Mouse (Mus musculus): ENCODE measurements around the gene Ankrd33b. TPM values are rescaled to one million over a fixed set of nuclear protein-coding genes. Genes with fewer than 3 reads are reported as not detected.

The Ankrd33b gene
- polyA plus RNA-seq, 1 experiment, result 0.52 TPM

- 92% methylated on average over 16 of the region's 16 CpGs for WGBS
- TF ChIP-seq CTCF (IDR thresholded peaks at IDR 0.05; ENCODE audit: extremely low read depth, insufficient read length, insufficient replicate concordance, low read depth, low read length) (no peak), POLR2A (IDR thresholded peaks at IDR 0.05; ENCODE audit: low read depth, low read length) (no peak)
- no peaks in the 10 kb centered on the region for H3K36me3 ChIP-seq (ENCODE audit: control insufficient read depth, insufficient read depth, low read length)
- no peak overlapping the region for H3K27ac ChIP-seq (ENCODE audit: insufficient read depth, low read depth, low read length)
- H3K4me3 ChIP-seq (ENCODE audit: low read depth, low read length), result no peak overlapping the region
- H3K4me1 ChIP-seq (ENCODE audit: control insufficient read depth, insufficient read depth, insufficient read length, low read length), result 0 out of 2 replicates have a peak, but pooled peaks cover 2% of the 10 kb centered on the region
- no peaks in the 10 kb centered on the region for H3K27me3 ChIP-seq (ENCODE audit: control insufficient read depth, insufficient read depth, low read length)
Observed at GRCm38 (mm10) chr15:31252590-31253311, 114.8 kb downstream of the Ankrd33b start.

GRCm38 (mm10) chr15:31251189-31251588, 116.3 kb downstream of the Ankrd33b start:
- TF ChIP-seq CTCF (IDR thresholded peaks at IDR 0.05; ENCODE audit: extremely low read depth, insufficient read length, insufficient replicate concordance, low read depth, low read length) (no peak), POLR2A (IDR thresholded peaks at IDR 0.05; ENCODE audit: low read depth, low read length) (no peak)
- H3K27me3 ChIP-seq (ENCODE audit: control insufficient read depth, insufficient read depth, low read length), result no peaks in the 10 kb centered on the region
- H3K4me1 ChIP-seq (ENCODE audit: control insufficient read depth, insufficient read depth, insufficient read length, low read length), result 0 out of 2 replicates have a peak, but pooled peaks cover 2% of the 10 kb centered on the region
- no peaks in the 10 kb centered on the region for H3K36me3 ChIP-seq (ENCODE audit: control insufficient read depth, insufficient read depth, low read length)
- 71% methylated on average over 6 of the region's 6 CpGs for WGBS
- no peak overlapping the region for H3K4me3 ChIP-seq (ENCODE audit: low read depth, low read length)
- H3K27ac ChIP-seq (ENCODE audit: insufficient read depth, low read depth, low read length), result no peak overlapping the region

- Histone ChIP-seq H3K4me3 (ENCODE audit: low read depth, low read length) (no peak overlapping the region), H3K36me3 (ENCODE audit: control insufficient read depth, insufficient read depth, low read length) (no peaks in the 10 kb centered on the region), H3K27ac (ENCODE audit: insufficient read depth, low read depth, low read length) (no peak overlapping the region), H3K27me3 (ENCODE audit: control insufficient read depth, insufficient read depth, low read length) (no peaks in the 10 kb centered on the region), H3K4me1 (ENCODE audit: control insufficient read depth, insufficient read depth, insufficient read length, low read length) (0 out of 2 replicates have a peak, but pooled peaks cover 2% of the 10 kb centered on the region)
- TF ChIP-seq POLR2A (IDR thresholded peaks at IDR 0.05; ENCODE audit: low read depth, low read length) (no peak), CTCF (IDR thresholded peaks at IDR 0.05; ENCODE audit: extremely low read depth, insufficient read length, insufficient replicate concordance, low read depth, low read length) (no peak)
- WGBS, result 95% methylated on average over 3 of the region's 3 CpGs
Observed at GRCm38 (mm10) chr15:31250676-31251075, 116.8 kb downstream of the Ankrd33b start.

- TF ChIP-seq POLR2A (IDR thresholded peaks at IDR 0.05; ENCODE audit: low read depth, low read length) (no peak), CTCF (IDR thresholded peaks at IDR 0.05; ENCODE audit: extremely low read depth, insufficient read length, insufficient replicate concordance, low read depth, low read length) (no peak)
- WGBS, result 57% methylated on average over 2 of the region's 2 CpGs
- H3K27ac ChIP-seq (ENCODE audit: insufficient read depth, low read depth, low read length), result no peak overlapping the region
- H3K27me3 ChIP-seq (ENCODE audit: control insufficient read depth, insufficient read depth, low read length), result no peaks in the 10 kb centered on the region
- no peak overlapping the region for H3K4me3 ChIP-seq (ENCODE audit: low read depth, low read length)
- H3K36me3 ChIP-seq (ENCODE audit: control insufficient read depth, insufficient read depth, low read length), result no peaks in the 10 kb centered on the region
- 0 out of 2 replicates have a peak, but pooled peaks cover 2% of the 10 kb centered on the region for H3K4me1 ChIP-seq (ENCODE audit: control insufficient read depth, insufficient read depth, insufficient read length, low read length)
Observed at GRCm38 (mm10) chr15:31250027-31250426, 117.5 kb downstream of the Ankrd33b start.

- H3K4me3 ChIP-seq (ENCODE audit: low read depth, low read length), result no peak overlapping the region
- H3K36me3 ChIP-seq (ENCODE audit: control insufficient read depth, insufficient read depth, low read length), result no peaks in the 10 kb centered on the region
- H3K27ac ChIP-seq (ENCODE audit: insufficient read depth, low read depth, low read length), result no peak overlapping the region
- no peak for TF ChIP-seq POLR2A (IDR thresholded peaks at IDR 0.05; ENCODE audit: low read depth, low read length)
- no peak for TF ChIP-seq CTCF (IDR thresholded peaks at IDR 0.05; ENCODE audit: extremely low read depth, insufficient read length, insufficient replicate concordance, low read depth, low read length)
- 75% methylated on average over 7 of the region's 7 CpGs for WGBS
- 0 out of 2 replicates have a peak, but pooled peaks cover 2% of the 10 kb centered on the region for H3K4me1 ChIP-seq (ENCODE audit: control insufficient read depth, insufficient read depth, insufficient read length, low read length)
- no peaks in the 10 kb centered on the region for H3K27me3 ChIP-seq (ENCODE audit: control insufficient read depth, insufficient read depth, low read length)
Observed at GRCm38 (mm10) chr15:31248882-31249281, 118.6 kb downstream of the Ankrd33b start.

GRCm38 (mm10) chr15:31247035-31247434, 120.5 kb downstream of the Ankrd33b start:
- no peak overlapping the region for H3K27ac ChIP-seq (ENCODE audit: insufficient read depth, low read depth, low read length)
- peaks cover 2% of the 10 kb centered on the region; the same call in 1 of the 2 replicates for H3K4me1 ChIP-seq (ENCODE audit: control insufficient read depth, insufficient read depth, insufficient read length, low read length)
- no peaks in the 10 kb centered on the region for H3K27me3 ChIP-seq (ENCODE audit: control insufficient read depth, insufficient read depth, low read length)
- H3K36me3 ChIP-seq (ENCODE audit: control insufficient read depth, insufficient read depth, low read length), result no peaks in the 10 kb centered on the region
- 76% methylated on average over 9 of the region's 9 CpGs for WGBS
- no peak for TF ChIP-seq POLR2A (IDR thresholded peaks at IDR 0.05; ENCODE audit: low read depth, low read length)
- TF ChIP-seq CTCF (IDR thresholded peaks at IDR 0.05; ENCODE audit: extremely low read depth, insufficient read length, insufficient replicate concordance, low read depth, low read length), result no peak
- H3K4me3 ChIP-seq (ENCODE audit: low read depth, low read length), result no peak overlapping the region

- 72% methylated on average over 9 of the region's 9 CpGs for WGBS
- H3K27ac ChIP-seq (ENCODE audit: insufficient read depth, low read depth, low read length), result no peak overlapping the region
- no peak overlapping the region for H3K4me3 ChIP-seq (ENCODE audit: low read depth, low read length)
- no peaks in the 10 kb centered on the region for H3K27me3 ChIP-seq (ENCODE audit: control insufficient read depth, insufficient read depth, low read length)
- H3K36me3 ChIP-seq (ENCODE audit: control insufficient read depth, insufficient read depth, low read length), result no peaks in the 10 kb centered on the region
- H3K4me1 ChIP-seq (ENCODE audit: control insufficient read depth, insufficient read depth, insufficient read length, low read length), result peaks cover 2% of the 10 kb centered on the region; the same call in 1 of the 2 replicates
- TF ChIP-seq POLR2A (IDR thresholded peaks at IDR 0.05; ENCODE audit: low read depth, low read length), result no peak
- no peak for TF ChIP-seq CTCF (IDR thresholded peaks at IDR 0.05; ENCODE audit: extremely low read depth, insufficient read length, insufficient replicate concordance, low read depth, low read length)
Observed at GRCm38 (mm10) chr15:31245934-31246333, 121.6 kb downstream of the Ankrd33b start.

Data from small intestine, adult 2 months (tissue).